Mouse (Mus musculus) small intestine, adult 2 months (tissue): ENCODE data around the gene Tmcc1.

Source experiments
- CTCF ChIP-seq: fragments of 200-500 bp; IDR thresholded peaks from 2 replicates; pipeline ENCODE4 v1.5.1; 2012; ENCODE audit warnings: low read depth, mild to moderate bottlenecking, control low read depth, inconsistent platforms, low read length, moderate library complexity, mixed read lengths; ENCODE audit not compliant: insufficient replicate concordance, insufficient read length; ENCODE audit errors: extremely low read depth
- POLR2A ChIP-seq: fragments of 200-500 bp; IDR thresholded peaks from 2 replicates; pipeline ENCODE4 v1.6.1; 2012; ENCODE audit warnings: low read depth, mild to moderate bottlenecking, control low read depth, inconsistent platforms, low read length, moderate library complexity

DNA sequence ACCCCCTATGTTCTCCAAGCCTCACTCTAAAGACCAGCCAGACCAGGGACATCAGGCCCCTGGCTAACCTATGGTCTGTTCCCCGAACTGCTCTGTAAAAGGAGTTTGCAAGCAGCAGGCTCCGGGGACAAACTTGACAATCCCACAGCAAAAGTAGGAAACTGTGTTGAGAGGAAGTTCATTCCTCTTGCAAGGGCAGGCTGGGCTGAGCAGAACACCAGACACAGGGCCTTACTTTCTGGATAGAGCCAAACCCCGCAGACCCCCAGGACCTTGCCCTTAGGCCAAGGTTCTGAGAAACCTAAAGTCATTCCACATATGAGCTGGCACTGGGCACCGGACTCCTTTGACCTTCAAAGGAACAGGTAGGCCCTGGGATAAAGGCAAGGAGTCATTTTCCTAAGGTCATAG is 197.8 kb downstream of the Tmcc1 start:
- TF ChIP-seq CTCF (no peak; the same call in 1 of the 2 replicates), POLR2A (no peak)
